Mouse (Mus musculus): ENCODE measurements around the gene Zdhhc23. TPM values are rescaled to one million over a fixed set of nuclear protein-coding genes. Genes with fewer than 3 reads are reported as not detected.
A peak's percentile ranks its signal among the peaks of the same experiment; 100 is the strongest.

Gene Zdhhc23
- total RNA-seq (2022), result 10 to 100 TPM in 2 of 4 experiments, 1 to 10 TPM in 2; 8.3 to 13.8 (median 9.4) TPM

- no peak for DNase-seq (ENCODE audit: low spot score in 2 of 2)
Observed at GRCm38 (mm10) chr16:43979328-43980109, at the start of gene Zdhhc23. Zdhhc23 (minus strand) TSS chr16:43979791.

GRCm38 (mm10) chr16:44029273-44029672 lies 49.7 kb upstream of the Zdhhc23 start:
- no peak for DNase-seq (ENCODE audit: low spot score in 2 of 2)

- DNase-seq (ENCODE audit: low spot score in 2 of 2), result no peak
Observed at GRCm38 (mm10) chr16:44026822-44027221, 47.2 kb upstream of the Zdhhc23 start.

- no peak for DNase-seq (ENCODE audit: low spot score in 2 of 2)
Observed at GRCm38 (mm10) chr16:44026210-44026609, 46.6 kb upstream of the Zdhhc23 start.

- no peak for DNase-seq (ENCODE audit: low spot score in 2 of 2)
Observed at GRCm38 (mm10) chr16:44018986-44019548, 39.5 kb upstream of the Zdhhc23 start.

- no peak for DNase-seq (ENCODE audit: low spot score in 2 of 2)
Observed at GRCm38 (mm10) chr16:44018372-44018771, 38.8 kb upstream of the Zdhhc23 start.

GRCm38 (mm10) chr16:44017707-44018106 lies 38.1 kb upstream of the Zdhhc23 start:
- DNase-seq (ENCODE audit: low spot score in 2 of 2), result no peak

- DNase-seq (ENCODE audit: low spot score in 2 of 2), result no peak
Observed at GRCm38 (mm10) chr16:44016164-44016563, 36.6 kb upstream of the Zdhhc23 start.

GRCm38 (mm10) chr16:44015416-44016158 lies 36.0 kb upstream of the Zdhhc23 start:
- DNase-seq (ENCODE audit: low spot score in 2 of 2), result no peak

- DNase-seq (ENCODE audit: low spot score in 2 of 2), result no peak
Observed at GRCm38 (mm10) chr16:44011010-44011409, 31.4 kb upstream of the Zdhhc23 start.

GRCm38 (mm10) chr16:44002086-44002485 lies 22.5 kb upstream of the Zdhhc23 start:
- DNase-seq (ENCODE audit: low spot score in 2 of 2), result no peak

- DNase-seq (ENCODE audit: low spot score in 2 of 2), result no peak
Observed at GRCm38 (mm10) chr16:43999541-43999940, 19.9 kb upstream of the Zdhhc23 start.

GRCm38 (mm10) chr16:43999111-43999510 lies 19.5 kb upstream of the Zdhhc23 start:
- no peak for DNase-seq (ENCODE audit: low spot score in 2 of 2)

GRCm38 (mm10) chr16:43994623-43995022 lies 15.0 kb upstream of the Zdhhc23 start:
- DNase-seq (ENCODE audit: low spot score in 2 of 2), result no peak

GRCm38 (mm10) chr16:43986299-43986698 lies 6.7 kb upstream of the Zdhhc23 start:
- no peak for DNase-seq (ENCODE audit: low spot score in 2 of 2)

GRCm38 (mm10) chr16:43980110-43980609 lies 569 bp upstream of the Zdhhc23 start:
- no peak for DNase-seq (ENCODE audit: low spot score in 2 of 2)

- DNase-seq (ENCODE audit: low spot score in 2 of 2), result no peak
Observed at GRCm38 (mm10) chr16:43979010-43979327, 622 bp downstream of the Zdhhc23 start.

GRCm38 (mm10) chr16:43973606-43974220 lies 5.9 kb downstream of the Zdhhc23 start:
- DNase-seq (ENCODE audit: low spot score in 2 of 2), result peak; percentile 19 to 27

- DNase-seq (ENCODE audit: low spot score in 2 of 2), result no peak
Observed at GRCm38 (mm10) chr16:43973147-43973546, 6.4 kb downstream of the Zdhhc23 start.

- DNase-seq (ENCODE audit: low spot score in 2 of 2), result no peak
Observed at GRCm38 (mm10) chr16:43972391-43972790, 7.2 kb downstream of the Zdhhc23 start.

GRCm38 (mm10) chr16:43971741-43972140 lies 7.8 kb downstream of the Zdhhc23 start:
- DNase-seq (ENCODE audit: low spot score in 2 of 2), result no peak

- no peak for DNase-seq (ENCODE audit: low spot score in 2 of 2)
Observed at GRCm38 (mm10) chr16:43971189-43971588, 8.4 kb downstream of the Zdhhc23 start.
